8 mouse cellular contexts compared by ENCODE assay signal in genomic region chr8:85433017-85433393, GRCm38 (mm10). TPM values are rescaled to one million over a fixed set of nuclear protein-coding genes. Genes with fewer than 3 reads are reported as not detected.
DNase-seq lines count a peak whose midpoint lies in the region; ATAC-seq and TF ChIP-seq lines count a peak whose summit lies in the region.

No protein-coding gene starts in this region.

- ATAC-seq in limb, embryonic 13.5 days (ENCODE audit: low FRiP score, low read depth), result peak; percentile 68

- no peak for TF ChIP-seq CTCF in lung, adult 2 months (IDR thresholded peaks at IDR 0.05; ENCODE audit: insufficient read depth, low read length)
- no peak for TF ChIP-seq CTCF in olfactory bulb, adult 2 months (IDR thresholded peaks at IDR 0.05; ENCODE audit: insufficient read depth, low read depth, low read length)

- H3K9me3 ChIP-seq in erythroblast, embryonic 14.5 days (ENCODE audit: control insufficient read depth, low read length), result no peaks in the 10 kb centered on the region
- no peaks in the 10 kb centered on the region for H3K9me3 ChIP-seq in limb, embryonic 13.5 days

- H3K4me2 ChIP-seq in limb, embryonic 13.5 days (replicated peaks), result peak overlapping the region; percentile 64

- H3K36me3 ChIP-seq in erythroblast, embryonic 14.5 days (ENCODE audit: control insufficient read depth), result no peaks in the 10 kb centered on the region
- no peaks in the 10 kb centered on the region for H3K36me3 ChIP-seq in limb, embryonic 13.5 days

- H3K27me3 ChIP-seq in erythroblast, embryonic 14.5 days (ENCODE audit: control insufficient read depth), result no peaks in the 10 kb centered on the region
- H3K27me3 ChIP-seq in limb, embryonic 13.5 days, result no peaks in the 10 kb centered on the region

- peak overlapping the region; percentile 36 for H3K4me3 ChIP-seq in lung, adult 2 months (replicated peaks; ENCODE audit: extremely low read depth, low read depth, low read length)
- peak overlapping the region; percentile 93 for H3K4me3 ChIP-seq in erythroblast, embryonic 14.5 days (replicated peaks)
- H3K4me3 ChIP-seq in limb, embryonic 13.5 days, result peak overlapping the region; percentile 83
- H3K4me3 ChIP-seq in olfactory bulb, adult 2 months (ENCODE audit: insufficient read depth, low read depth, low read length), result peak overlapping the region; percentile 94

- H3K27ac ChIP-seq in limb, embryonic 13.5 days, result no peak overlapping the region
- H3K27ac ChIP-seq in olfactory bulb, adult 2 months (ENCODE audit: insufficient read depth, low read depth, low read length), result no peak overlapping the region

- peak overlapping the region; percentile 20; the same call in 1 of the 2 replicates for H3K9ac ChIP-seq in limb, embryonic 13.5 days

- H3K4me1 ChIP-seq in lung, adult 2 months (ENCODE audit: control insufficient read depth, insufficient read depth, low read length), result peaks cover 11% of the 10 kb centered on the region
- peaks cover 45% of the 10 kb centered on the region for H3K4me1 ChIP-seq in erythroblast, embryonic 14.5 days (ENCODE audit: control insufficient read depth)
- H3K4me1 ChIP-seq in limb, embryonic 13.5 days, result peaks cover 32% of the 10 kb centered on the region
- H3K4me1 ChIP-seq in olfactory bulb, adult 2 months (ENCODE audit: control insufficient read depth, insufficient read depth, low read length), result peaks cover 3% of the 10 kb centered on the region; the same call in 1 of the 2 replicates

- WGBS in lung, adult 2 months, result 1% methylated on average over 6 of the region's 6 CpGs
- WGBS in limb, embryonic 13.5 days, result 3% methylated on average over 6 of the region's 6 CpGs
- under 1% methylated on average over 6 of the region's 6 CpGs for WGBS in olfactory bulb, adult 2 months

- intact Hi-C loops in left cerebral cortex, postnatal 10 days (cut with DNase I), result no loop called here

- TF ChIP-seq POLR2A in lung, adult 2 months (IDR thresholded peaks at IDR 0.05; ENCODE audit: borderline replicate concordance, extremely low read depth, low read depth, low read length), result no peak
- no peak for TF ChIP-seq POLR2A in olfactory bulb, adult 2 months (IDR thresholded peaks at IDR 0.05; ENCODE audit: insufficient read depth, low read depth, low read length)

- DNase-seq in lung, adult 2 months, result no peak
- DNase-seq in lung, postnatal 14 days, result no peak
- no peak for DNase-seq in cerebellum, adult 8-10 months
- no peak for DNase-seq in left cerebral cortex, postnatal 10 days (ENCODE audit: extremely low spot score in 1 of 2, low spot score in 2 of 2)
- no peak for DNase-seq in kidney, postnatal 25 days

RNA-seq across cellular contexts. Expression of gene 4921524J17Rik, which starts 0.4 kb away (rescaled TPM):
- 4.1 and 5.5 TPM in 2 replicates for polyA plus RNA-seq in lung, adult 2 months (2012; rRNA removed)
- 2.1 and 2.7 TPM in 2 replicates for polyA plus RNA-seq in erythroblast, embryonic 14.5 days (2012)
- polyA plus RNA-seq in limb, embryonic 13.5 days (2015; fragmentation: Nextera tagmentation; extraction: Ambion mirVana), result 52.1 and 55.4 TPM in 2 replicates
- polyA plus RNA-seq in olfactory bulb, adult 2 months (2012; ENCODE audit: insufficient read depth, insufficient read length, low replicate concordance, missing spikeins), result not detected in 2 replicates
- total RNA-seq in left cerebral cortex, postnatal 10 days (2021), result 10 to 100 TPM; 17.2 to 17.3 TPM

RNA-seq across cellular contexts. Expression of gene Mylk3, which starts 46.9 kb away (rescaled TPM):
- polyA plus RNA-seq in lung, adult 2 months (2012; rRNA removed), result 2.2 and 7.2 TPM in 2 replicates
- polyA plus RNA-seq in erythroblast, embryonic 14.5 days (2012), result 8.6 and 10.8 TPM in 2 replicates
- polyA plus RNA-seq in limb, embryonic 13.5 days (2015; fragmentation: Nextera tagmentation; extraction: Ambion mirVana), result 1.6 TPM in 2 replicates
- not detected in 2 replicates for polyA plus RNA-seq in olfactory bulb, adult 2 months (2012; ENCODE audit: insufficient read depth, insufficient read length, low replicate concordance, missing spikeins)
- 1 to 10 TPM in 1 of 2 experiments, under 1 TPM in 1; 0.49 to 2.4 TPM for total RNA-seq in left cerebral cortex, postnatal 10 days (2021)

RNA-seq across cellular contexts. Expression of gene Gpt2, which starts 59.4 kb away (rescaled TPM):
- polyA plus RNA-seq in lung, adult 2 months (2012; rRNA removed), result 9.6 and 16.4 TPM in 2 replicates
- polyA plus RNA-seq in erythroblast, embryonic 14.5 days (2012), result 0.09 TPM in 1 of 2 replicates, not detected in the other
- polyA plus RNA-seq in limb, embryonic 13.5 days (2015; fragmentation: Nextera tagmentation; extraction: Ambion mirVana), result 42.5 and 43.6 TPM in 2 replicates
- polyA plus RNA-seq in olfactory bulb, adult 2 months (2012; ENCODE audit: insufficient read depth, insufficient read length, low replicate concordance, missing spikeins), result not detected in 2 replicates
- total RNA-seq in left cerebral cortex, postnatal 10 days (2021), result 10 to 100 TPM; 36.6 to 50.0 TPM

Comparison
In these comparisons a context has a peak if more than half of its experiments do, and no peak if none do; other contexts are left out.
1. H3K4me3 ChIP-seq: peak in every context shown above with its lines; median percentile 94 in olfactory bulb, adult 2 months; 93 in erythroblast, embryonic 14.5 days; 83 in limb, embryonic 13.5 days; 36 in lung, adult 2 months.